Mouse (Mus musculus) intestine, embryonic 16.5 days (tissue): ENCODE measurements around the gene Itih1. TPM values are rescaled to one million over a fixed set of nuclear protein-coding genes. Genes with fewer than 3 reads are reported as not detected.

Experiments
- ATAC-seq: fragments of 200-750 bp; cut with Nextera tagmentation; 2 replicates; pipeline ENCODE4 v1.8.0; 2017; ENCODE audit warnings: moderate TSS enrichment, moderate library complexity
- H3K27ac ChIP-seq: fragments of 300-500 bp; sonication (generic); 2 replicates; pipeline ENCODE4 v1.5.1; 2014; ENCODE audit warnings: mild to moderate bottlenecking, low read length
- H3K27me3 ChIP-seq: fragments of 300-500 bp; sonication (generic); replicated peaks from 2 replicates; pipeline ENCODE4 v1.6.1; 2014; ENCODE audit warnings: low read length, control low read depth, mixed read lengths; ENCODE audit not compliant: control insufficient read depth, insufficient read depth
- H3K36me3 ChIP-seq: fragments of 300-500 bp; sonication (generic); 2 replicates; pipeline ENCODE4 v1.6.1; 2014; ENCODE audit warnings: low read length, control low read depth; ENCODE audit not compliant: control insufficient read depth, insufficient read depth
- H3K4me1 ChIP-seq: fragments of 300-500 bp; sonication (generic); 2 replicates; pipeline ENCODE4 v1.6.1; 2014; ENCODE audit warnings: low read length, control low read depth, mixed read lengths; ENCODE audit not compliant: control insufficient read depth, insufficient read depth
- H3K4me2 ChIP-seq: fragments of 300-500 bp; sonication (generic); 2 replicates; pipeline ENCODE4 v1.6.1; 2014; ENCODE audit warnings: low read depth, low read length, control low read depth
- H3K4me3 ChIP-seq: fragments of 300-500 bp; sonication (generic); 2 replicates; pipeline ENCODE4 v1.5.1; 2014; ENCODE audit warnings: mild to moderate bottlenecking, low read length
- H3K9ac ChIP-seq: fragments of 300-500 bp; sonication (generic); 2 replicates; pipeline ENCODE4 v1.6.1; 2014; ENCODE audit warnings: low read depth, low read length
- H3K9me3 ChIP-seq: fragments of 300-500 bp; sonication (generic); 2 replicates; pipeline ENCODE4 v1.6.1; 2016; ENCODE audit warnings: low read length, control low read depth; ENCODE audit not compliant: control insufficient read depth
- WGBS: fragments of 180-500 bp; shearing (Covaris S2); extraction: QIAGEN DNeasy Blood & Tissue Kit; methylation state at CpG from one replicate; pipeline ENCODE4 v1.1.7; 2014; 5-methylcytosine and 5-hydroxymethylcytosine counted together
- polyA plus RNA-seq: library from polyadenylated mRNA; unstranded; fragments of >200 nt; fragmentation: Nextera tagmentation; extraction: Ambion mirVana; gene quantifications from 2 replicates; pipeline ENCODE4 v1.2.1, GENCODE M21; 2015

The Itih1 gene
- polyA plus RNA-seq, 1 experiment from 2014 or later = 1.1 TPM

DNA sequence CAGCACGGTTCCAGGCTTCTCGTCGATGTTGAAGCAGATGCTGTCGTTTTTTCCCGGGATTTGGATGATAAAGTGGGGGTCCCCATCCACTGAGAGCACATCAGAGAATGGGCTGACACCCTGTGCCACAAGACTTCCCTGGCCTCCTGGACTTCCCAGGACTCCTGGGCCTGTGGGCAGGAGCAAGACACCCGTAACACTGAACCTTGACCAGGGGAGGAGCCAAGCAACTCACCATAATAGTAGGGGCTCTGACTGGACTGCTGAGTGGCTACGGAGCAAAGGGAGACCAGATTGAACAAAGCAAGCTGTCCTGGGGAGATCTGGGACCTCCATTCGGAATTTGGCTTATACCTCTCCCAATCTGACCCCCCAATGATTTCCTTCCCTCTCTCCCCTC is 30.4 kb downstream of the Itih1 start:
- Histone ChIP-seq H3K27ac (no peak overlapping the region), H3K4me2 (no peak overlapping the region), H3K9ac (no peak overlapping the region), H3K9me3 (no peaks in the 10 kb centered on the region), H3K27me3 (no peaks in the 10 kb centered on the region), H3K4me3 (no peak overlapping the region), H3K36me3 (no peaks in the 10 kb centered on the region), H3K4me1 (no peaks in the 10 kb centered on the region)
- WGBS = 73% methylated on average over 8 of the region's 8 CpGs
- peak; percentile 76 for ATAC-seq

DNA sequence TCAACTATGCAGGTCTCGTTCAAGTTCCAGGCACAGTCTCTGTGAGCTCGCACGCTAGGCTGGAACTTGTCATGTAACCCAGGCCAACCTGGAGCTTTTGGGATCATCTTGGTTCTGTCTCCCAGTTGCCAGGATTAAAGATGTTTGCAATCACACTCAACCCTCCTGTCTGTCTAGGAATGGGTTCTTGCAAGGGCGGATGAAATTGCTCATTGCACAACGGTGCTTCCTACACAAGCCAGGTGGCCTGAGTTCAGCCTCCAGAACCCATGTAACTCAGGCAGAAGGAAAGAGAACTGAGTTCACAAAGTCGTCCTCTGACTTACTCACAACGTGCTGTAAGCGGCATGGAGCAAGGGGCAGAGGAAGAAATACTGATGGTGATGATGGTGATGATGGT is 31.9 kb downstream of the Itih1 start:
- no peak overlapping the region for H3K9ac ChIP-seq
- no peaks in the 10 kb centered on the region for H3K36me3 ChIP-seq
- no peak overlapping the region for H3K4me2 ChIP-seq
- no peak overlapping the region for H3K4me3 ChIP-seq
- H3K27ac ChIP-seq = no peak overlapping the region
- H3K27me3 ChIP-seq = no peaks in the 10 kb centered on the region
- 88% methylated on average over 8 of the region's 8 CpGs for WGBS
- H3K9me3 ChIP-seq = no peaks in the 10 kb centered on the region
- no peak for ATAC-seq
- no peaks in the 10 kb centered on the region for H3K4me1 ChIP-seq

GRCm38 (mm10) chr14:30907814-30908265 is 35.2 kb downstream of the Itih1 start:
- Histone ChIP-seq H3K4me2 (no peak overlapping the region), H3K36me3 (no peaks in the 10 kb centered on the region), H3K27ac (no peak overlapping the region), H3K4me1 (no peaks in the 10 kb centered on the region), H3K9me3 (no peaks in the 10 kb centered on the region), H3K4me3 (no peak overlapping the region), H3K9ac (no peak overlapping the region), H3K27me3 (no peaks in the 10 kb centered on the region)
- 47% methylated on average over 3 of the region's 3 CpGs for WGBS
- peak; percentile 62 for ATAC-seq

DNA sequence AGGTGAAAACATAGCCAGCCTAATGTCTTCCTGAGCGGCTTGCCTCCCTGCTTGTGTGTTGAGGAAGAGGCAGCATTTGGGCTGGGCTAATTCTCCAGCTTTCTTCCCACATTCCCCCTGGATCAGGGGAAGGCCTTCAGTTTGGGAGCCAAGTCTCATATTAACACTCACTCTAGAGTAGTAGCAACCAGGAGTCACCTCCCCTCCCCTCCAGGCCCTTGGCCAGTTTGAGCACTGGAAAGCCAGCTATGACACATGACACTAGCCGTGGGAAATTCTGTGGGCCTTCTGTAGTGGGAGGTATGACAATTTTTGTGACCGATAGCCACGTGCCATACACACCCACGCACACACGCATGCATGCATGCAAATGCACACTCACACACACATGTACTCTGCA is 37.1 kb downstream of the Itih1 start:
- whole genome bisulfite sequencing = 91% methylated on average over 6 of the region's 6 CpGs

GRCm38 (mm10) chr14:30904307-30904706 is 38.8 kb downstream of the Itih1 start:
- Histone ChIP-seq H3K9ac (no peak overlapping the region), H3K36me3 (no peaks in the 10 kb centered on the region), H3K27me3 (no peaks in the 10 kb centered on the region), H3K4me1 (no peaks in the 10 kb centered on the region), H3K4me3 (no peak overlapping the region), H3K9me3 (no peaks in the 10 kb centered on the region), H3K27ac (no peak overlapping the region), H3K4me2 (no peak overlapping the region)
- no peak for ATAC-seq
- 81% methylated on average over 8 of the region's 8 CpGs for WGBS

More for the DNA sequence above, 37.1 kb downstream of the Itih1 start:
- no peaks in the 10 kb centered on the region for H3K9me3 ChIP-seq
- H3K4me3 ChIP-seq = no peak overlapping the region
- no peaks in the 10 kb centered on the region for H3K27me3 ChIP-seq
- no peak overlapping the region for H3K27ac ChIP-seq
- H3K4me1 ChIP-seq = no peaks in the 10 kb centered on the region
- H3K36me3 ChIP-seq = no peaks in the 10 kb centered on the region
- H3K4me2 ChIP-seq = no peak overlapping the region
- H3K9ac ChIP-seq = no peak overlapping the region
- no peak for ATAC-seq

DNA sequence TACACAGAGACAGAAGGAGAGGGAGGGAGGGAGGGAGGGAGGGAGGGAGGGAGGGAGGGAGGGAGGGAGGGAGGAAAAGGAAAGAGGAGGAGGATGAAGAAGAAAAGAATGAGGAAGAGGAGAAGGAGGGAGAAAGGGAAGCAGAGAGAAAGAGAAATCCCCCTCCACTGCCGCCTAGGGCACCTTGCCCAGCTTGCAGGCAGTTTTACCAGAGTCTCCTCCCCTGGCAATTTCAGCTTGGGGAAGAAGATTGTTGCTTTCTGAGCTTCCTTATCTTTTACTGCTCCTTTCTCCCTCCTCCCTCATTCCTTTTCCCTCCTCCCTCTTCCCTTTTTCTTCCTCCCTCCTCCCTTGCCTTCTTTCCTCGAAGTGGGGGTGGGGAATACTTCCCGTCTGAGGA is 40.1 kb downstream of the Itih1 start:
- Histone ChIP-seq H3K4me3 (no peak overlapping the region), H3K9ac (no peak overlapping the region), H3K27ac (no peak overlapping the region), H3K36me3 (no peaks in the 10 kb centered on the region), H3K9me3 (no peaks in the 10 kb centered on the region), H3K27me3 (no peaks in the 10 kb centered on the region), H3K4me1 (no peaks in the 10 kb centered on the region), H3K4me2 (no peak overlapping the region)
- WGBS = 60% methylated on average over 3 of the region's 3 CpGs
- no peak for ATAC-seq

DNA sequence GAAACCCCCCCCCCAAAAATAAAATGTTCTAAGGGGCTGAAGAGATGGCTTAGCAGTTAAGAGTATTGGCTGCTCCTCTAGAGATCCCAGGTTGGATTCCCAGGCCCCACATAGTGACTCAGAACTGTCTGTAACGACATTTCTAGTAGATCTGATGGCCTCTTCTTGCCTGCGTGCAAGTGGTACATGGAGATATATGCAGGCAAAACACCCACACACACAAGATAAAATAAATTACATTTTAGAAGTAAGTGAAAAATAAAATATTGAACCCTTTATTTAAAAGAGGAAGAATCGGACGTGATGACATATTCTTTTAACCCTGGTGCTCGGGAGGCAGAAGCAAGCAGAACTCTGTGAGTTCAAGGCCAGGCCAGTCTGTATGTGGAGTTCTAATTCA is 40.5 kb downstream of the Itih1 start:
- H3K9ac ChIP-seq = no peak overlapping the region
- H3K4me2 ChIP-seq = no peak overlapping the region
- H3K36me3 ChIP-seq = no peaks in the 10 kb centered on the region
- H3K27ac ChIP-seq = no peak overlapping the region
- 90% methylated on average over 5 of the region's 5 CpGs for WGBS
- no peak overlapping the region for H3K4me3 ChIP-seq
- no peaks in the 10 kb centered on the region for H3K27me3 ChIP-seq
- no peaks in the 10 kb centered on the region for H3K4me1 ChIP-seq
- no peak for ATAC-seq
- H3K9me3 ChIP-seq = no peaks in the 10 kb centered on the region

- H3K27me3 ChIP-seq = no peaks in the 10 kb centered on the region
- no peaks in the 10 kb centered on the region for H3K4me1 ChIP-seq
- H3K9ac ChIP-seq = no peak overlapping the region
- no peak overlapping the region for H3K4me3 ChIP-seq
- H3K9me3 ChIP-seq = no peaks in the 10 kb centered on the region
- H3K36me3 ChIP-seq = no peaks in the 10 kb centered on the region
- WGBS = 65% methylated on average over 3 of the region's 3 CpGs
- no peak overlapping the region for H3K27ac ChIP-seq
- no peak overlapping the region for H3K4me2 ChIP-seq
- ATAC-seq = no peak
Measured at GRCm38 (mm10) chr14:30899972-30900371, 43.1 kb downstream of the Itih1 start.

- peak; percentile 62 for ATAC-seq
- Histone ChIP-seq H3K36me3 (no peaks in the 10 kb centered on the region), H3K27ac (no peak overlapping the region), H3K9ac (no peak overlapping the region), H3K9me3 (no peaks in the 10 kb centered on the region), H3K4me3 (no peak overlapping the region), H3K27me3 (no peaks in the 10 kb centered on the region), H3K4me1 (peaks cover 8% of the 10 kb centered on the region), H3K4me2 (0 out of 2 replicates have a peak overlapping the region, but pooled peaks have one; percentile 16)
- 9% methylated on average over 9 of the region's 9 CpGs for WGBS
Measured at GRCm38 (mm10) chr14:30888271-30888732, 54.8 kb downstream of the Itih1 start.

DNA sequence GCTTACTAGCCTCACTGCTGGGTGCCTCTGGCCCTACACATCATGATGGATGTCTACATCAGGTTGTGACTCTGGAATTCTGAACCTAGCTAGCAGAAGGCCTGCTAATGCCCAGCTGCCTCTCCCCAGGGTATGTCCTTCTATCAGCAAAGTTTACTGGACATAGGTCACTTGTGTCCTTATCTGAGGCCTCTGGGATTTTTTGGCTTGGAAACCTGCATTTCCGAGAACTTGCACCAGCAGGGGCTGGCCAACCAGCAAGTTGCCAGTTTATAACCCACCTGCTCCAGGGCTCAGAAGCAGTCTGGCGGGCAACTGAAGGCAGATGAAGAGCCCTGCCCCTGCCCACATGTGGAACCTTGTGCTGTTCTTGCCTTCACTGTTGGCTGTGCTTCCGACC is 56.9 kb downstream of the Itih1 start, which contains the start of gene Itih4:
Gene Itih4, plus strand, starts transcription at position 273 of the 400 bp plus-strand sequence.
- H3K4me3 ChIP-seq = no peak within 1 kb of the TSS
- H3K4me2 ChIP-seq = no peak within 1 kb of the TSS
- no peaks in the 10 kb centered on the region for H3K36me3 ChIP-seq
- ATAC-seq = no peak
- H3K27ac ChIP-seq = no peak within 1 kb of the TSS
- H3K4me1 ChIP-seq = peaks cover 8% of the 10 kb centered on the region
- 82% methylated on average over 3 of the region's 3 CpGs for WGBS
- H3K27me3 ChIP-seq = no peaks in the 10 kb centered on the region
- H3K9me3 ChIP-seq = no peaks in the 10 kb centered on the region
- no peak within 1 kb of the TSS for H3K9ac ChIP-seq
